Mouse (Mus musculus) limb, embryonic 14.5 days (tissue): ENCODE results near the gene Cbx7. TPM values are rescaled to one million over a fixed set of nuclear protein-coding genes. Genes with fewer than 3 reads are reported as not detected.
A peak's percentile ranks its signal among the peaks of the same experiment; 100 is the strongest.

ENCODE experiments used
- ATAC-seq: fragments of 200-750 bp; cut with Nextera tagmentation; 2 replicates; pipeline ENCODE4 v1.8.0; 2017; ENCODE audit warnings: low read depth, moderate number of reproducible peaks, moderate TSS enrichment; ENCODE audit not compliant: low FRiP score
- DNase-seq: peaks from one replicate; pipeline ENCODE4 v3.0.0-alpha.2; 2015; ENCODE audit warnings: low spot score
- H3K27ac ChIP-seq: fragments of 300-500 bp; sonication (generic); replicated peaks from 2 replicates; pipeline ENCODE4 v1.5.1; 2014; ENCODE audit warnings: low read depth, mild to moderate bottlenecking, low read length, moderate library complexity, mixed read lengths
- H3K27me3 ChIP-seq: fragments of 300-500 bp; sonication (generic); 2 replicates; pipeline ENCODE4 v1.6.1; 2014; ENCODE audit warnings: low read length, mixed read lengths; ENCODE audit not compliant: control insufficient read depth, insufficient read depth
- H3K36me3 ChIP-seq: fragments of 300-500 bp; sonication (generic); 2 replicates; pipeline ENCODE4 v1.6.1; 2014; ENCODE audit warnings: mild to moderate bottlenecking, low read length, moderate library complexity, mixed read lengths; ENCODE audit not compliant: control insufficient read depth, insufficient read depth
- H3K4me1 ChIP-seq: fragments of 300-500 bp; sonication (generic); 2 replicates; pipeline ENCODE4 v1.6.1; 2014; ENCODE audit warnings: antibody characterized with exemption, low read length, mixed read lengths; ENCODE audit not compliant: control insufficient read depth, insufficient read depth
- H3K4me2 ChIP-seq: fragments of 300-500 bp; sonication (generic); replicated peaks from 2 replicates; pipeline ENCODE4 v1.6.1; 2014; ENCODE audit warnings: low read depth, mild to moderate bottlenecking, low read length, moderate library complexity; ENCODE audit not compliant: severe bottlenecking
- H3K4me3 ChIP-seq: fragments of 300-500 bp; sonication (generic); replicated peaks from 2 replicates; pipeline ENCODE4 v1.5.1; 2014; ENCODE audit warnings: low read length
- H3K9ac ChIP-seq: fragments of 300-500 bp; sonication (generic); 2 replicates; pipeline ENCODE4 v1.6.1; 2014; ENCODE audit warnings: mild to moderate bottlenecking, low read depth, low read length, moderate library complexity; ENCODE audit not compliant: severe bottlenecking
- H3K9me3 ChIP-seq: fragments of 300-500 bp; sonication (generic); 2 replicates; pipeline ENCODE4 v1.6.1; 2016; ENCODE audit warnings: low read length; ENCODE audit not compliant: control insufficient read depth
- POLR2A ChIP-seq: fragments of 200-500 bp; IDR thresholded peaks from 2 replicates; pipeline ENCODE4 v1.8.0; 2012; ENCODE audit warnings: inconsistent platforms, mild to moderate bottlenecking, moderate library complexity, borderline replicate concordance; ENCODE audit not compliant: insufficient read depth, insufficient read length; ENCODE audit errors: extremely low read depth
- WGBS: fragments of 180-500 bp; shearing (Covaris S2); extraction: QIAGEN DNeasy Blood & Tissue Kit; methylation state at CpG from one replicate; pipeline ENCODE4 v1.1.7; 2014; 5-methylcytosine and 5-hydroxymethylcytosine counted together
- microRNA-seq: library from miRNA; unstranded; fragments of <30 nt; microRNA quantifications from one replicate; pipeline ENCODE4, GENCODE M21; 2016
- polyA plus RNA-seq, 2 experiments: library from polyadenylated mRNA; depleted of rRNA in 1 of 2; stranded (reverse) in 1 of 2; unstranded in 1 of 2; fragments of >200 nt; fragmentation: Nextera tagmentation in 1 of 2; extraction: Ambion mirVana in 1 of 2; gene quantifications; 2 replicates each; pipeline versions ENCODE4 v1.2.1 to v1.2.3; 2012 to 2014

Gene Cbx7
- polyA plus RNA-seq, 2 experiments, result 2.1 to 8.5 TPM

DNA sequence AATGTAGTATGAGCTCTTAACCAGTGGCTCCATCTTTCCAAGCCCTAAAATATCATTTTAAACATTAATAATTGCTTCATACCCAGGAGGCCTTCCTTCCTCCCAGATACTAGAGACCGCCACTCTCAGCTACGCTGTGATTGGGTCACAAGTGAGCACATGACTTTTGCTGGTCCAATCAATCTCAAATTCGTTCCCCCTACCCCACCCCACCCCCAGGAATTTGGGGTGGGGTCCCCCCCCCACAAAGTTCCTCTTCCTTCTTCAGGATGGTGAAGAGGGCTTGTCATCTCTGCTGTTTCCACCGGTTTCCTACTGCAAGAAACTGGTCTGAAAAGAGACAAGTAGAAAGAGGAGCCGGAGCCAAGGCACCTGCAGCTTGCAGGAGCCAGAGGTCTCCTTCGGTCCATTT lies 92.2 kb downstream of the Cbx7 start:
- no peaks in the 10 kb centered on the region; the same call in 1 of the 2 replicates for H3K27me3 ChIP-seq
- H3K9me3 ChIP-seq, result no peaks in the 10 kb centered on the region
- WGBS, result 64% methylated on average over 6 of the region's 6 CpGs
- no peaks in the 10 kb centered on the region for H3K36me3 ChIP-seq
- ATAC-seq, result no peak
- no peak for TF ChIP-seq POLR2A
- peak; percentile 30 for DNase-seq
- H3K9ac ChIP-seq, result no peak overlapping the region
- H3K27ac ChIP-seq, result peak overlapping the region; percentile 63; the same call in 1 of the 2 replicates
- peaks cover 9% of the 10 kb centered on the region for H3K4me1 ChIP-seq
- H3K4me2 ChIP-seq, result 0 out of 2 replicates have a peak overlapping the region, but pooled peaks have one; percentile 17
- no peak overlapping the region for H3K4me3 ChIP-seq

DNA sequence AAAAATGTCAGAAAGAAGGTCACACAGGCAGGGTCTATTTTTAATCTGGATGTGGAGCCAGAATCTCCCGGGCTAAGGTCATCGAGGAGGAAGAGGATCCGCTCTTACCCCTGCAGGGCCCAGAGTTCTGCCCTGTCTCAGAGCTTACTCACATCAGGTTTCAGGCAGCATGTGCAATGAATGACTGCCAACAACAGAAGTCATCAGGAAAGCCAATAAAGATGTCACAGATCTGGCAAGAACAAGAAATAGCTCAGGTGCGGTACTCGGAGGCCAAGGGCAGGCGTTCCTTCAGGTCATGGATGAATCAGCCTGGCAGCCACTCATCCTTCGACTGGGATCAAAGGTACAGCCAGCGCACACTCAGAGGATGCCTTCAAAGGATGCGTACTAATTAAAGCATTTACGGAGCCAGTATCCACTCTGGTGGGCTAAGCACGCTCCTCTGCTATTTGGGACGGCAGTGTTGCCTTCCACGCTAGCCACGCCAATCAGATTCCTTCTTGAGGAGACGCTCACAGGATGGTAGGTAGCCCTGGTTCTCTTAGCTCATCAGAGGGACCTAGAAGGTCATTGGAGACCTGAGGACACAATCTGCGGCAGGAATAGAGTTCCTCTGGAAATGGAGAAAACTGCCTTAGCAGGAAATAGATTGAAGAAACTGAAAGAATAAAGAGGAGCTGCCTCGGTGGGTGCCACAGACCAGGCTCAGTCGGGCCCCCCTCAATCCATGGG lies 95.5 kb downstream of the Cbx7 start:
- Histone ChIP-seq H3K27me3 (no peaks in the 10 kb centered on the region), H3K9ac (no peak overlapping the region), H3K27ac (no peak overlapping the region), H3K4me3 (no peak overlapping the region), H3K9me3 (no peaks in the 10 kb centered on the region), H3K4me2 (no peak overlapping the region), H3K36me3 (no peaks in the 10 kb centered on the region), H3K4me1 (peaks cover 9% of the 10 kb centered on the region)
- WGBS, result 79% methylated on average over 18 of the region's 18 CpGs
- ATAC-seq (no peak), DNase-seq (no peak)
- no peak for TF ChIP-seq POLR2A

DNA sequence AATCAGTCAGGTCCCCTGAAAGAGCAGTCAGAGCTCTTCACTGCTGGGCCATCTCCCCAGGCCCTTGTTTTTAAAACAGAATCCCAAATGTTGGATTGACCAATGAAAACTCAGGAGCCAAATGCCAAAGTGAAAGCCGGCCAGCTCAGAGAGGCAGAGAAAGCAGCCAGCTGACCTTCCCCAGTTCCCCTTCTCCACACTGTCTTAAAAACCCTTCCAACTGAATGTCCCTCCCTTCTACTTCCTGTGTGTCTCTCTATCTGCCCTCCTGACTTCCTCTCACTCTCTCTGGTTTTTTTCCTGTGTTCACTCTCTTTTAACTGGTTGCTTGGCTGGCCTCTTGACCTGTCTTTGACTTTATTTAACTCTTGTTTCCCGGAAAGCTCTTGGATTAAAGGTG lies 96.9 kb downstream of the Cbx7 start:
- H3K4me1 ChIP-seq, result peaks cover 3% of the 10 kb centered on the region
- no peak overlapping the region for H3K4me3 ChIP-seq
- H3K27me3 ChIP-seq, result no peaks in the 10 kb centered on the region
- no peaks in the 10 kb centered on the region for H3K36me3 ChIP-seq
- no peak overlapping the region for H3K9ac ChIP-seq
- DNase-seq, result no peak
- no peak for ATAC-seq
- no peak overlapping the region for H3K4me2 ChIP-seq
- H3K9me3 ChIP-seq, result no peaks in the 10 kb centered on the region
- 60% methylated on average over 2 of the region's 2 CpGs for WGBS
- H3K27ac ChIP-seq, result no peak overlapping the region
- no peak for TF ChIP-seq POLR2A

DNA sequence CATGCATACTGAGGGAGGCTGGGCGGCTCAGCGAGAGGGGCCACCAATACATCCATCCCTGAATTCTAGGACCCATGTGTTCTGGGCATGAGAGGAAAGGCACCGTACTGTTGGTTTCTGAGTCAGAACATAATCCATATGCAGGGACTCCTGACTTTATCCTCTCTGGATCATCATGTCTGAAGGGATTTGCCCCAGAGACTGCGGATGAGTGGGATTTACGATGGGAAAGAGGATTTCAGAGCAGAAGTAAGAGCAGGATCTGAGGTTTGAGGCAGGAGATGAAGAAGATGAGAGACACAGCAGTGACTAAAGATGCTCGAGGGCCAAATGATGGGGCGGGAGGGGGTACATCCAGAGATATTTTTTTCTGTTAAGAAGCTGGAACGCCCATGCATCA lies 97.4 kb downstream of the Cbx7 start:
- no peaks in the 10 kb centered on the region for H3K9me3 ChIP-seq
- no peak for DNase-seq
- no peaks in the 10 kb centered on the region for H3K27me3 ChIP-seq
- H3K9ac ChIP-seq, result no peak overlapping the region
- 87% methylated on average over 8 of the region's 8 CpGs for WGBS
- no peak for TF ChIP-seq POLR2A
- no peak overlapping the region for H3K4me2 ChIP-seq
- no peaks in the 10 kb centered on the region for H3K4me1 ChIP-seq
- no peaks in the 10 kb centered on the region for H3K36me3 ChIP-seq
- H3K4me3 ChIP-seq, result no peak overlapping the region
- no peak overlapping the region for H3K27ac ChIP-seq
- ATAC-seq, result no peak

DNA sequence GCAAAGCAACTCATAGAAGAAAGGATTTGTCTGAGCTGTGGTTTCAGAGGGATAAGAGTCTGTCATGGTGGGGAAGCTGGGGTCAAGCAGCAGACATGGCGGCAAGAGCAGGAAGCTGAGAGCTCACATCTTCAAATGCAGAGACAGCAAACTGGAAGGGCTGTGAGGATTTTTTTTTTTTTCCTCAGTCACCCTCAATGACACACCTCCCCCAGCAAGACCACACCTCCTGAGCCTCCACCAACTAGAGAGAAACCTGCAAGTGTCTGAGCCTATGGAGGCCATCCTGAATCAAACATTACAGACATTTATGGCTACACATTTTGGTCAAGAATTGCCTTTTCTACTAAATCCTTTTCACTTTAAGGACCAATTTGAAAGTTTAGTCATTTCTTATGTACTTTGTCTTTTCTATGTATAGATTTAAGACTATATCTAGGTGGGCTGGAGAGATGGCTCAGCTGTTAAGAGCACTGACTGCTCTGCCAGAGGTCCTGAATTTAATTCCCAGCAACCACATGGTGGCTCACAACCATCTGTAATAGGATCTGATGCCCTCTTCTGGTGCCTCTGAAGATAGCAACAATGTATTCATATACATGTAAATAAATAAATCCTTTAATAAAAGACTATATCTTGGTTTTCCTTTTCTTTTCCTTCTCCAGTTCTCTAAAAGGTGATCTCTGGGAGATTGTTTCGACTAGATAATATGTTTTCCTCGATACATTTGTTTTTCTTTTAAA lies 103.5 kb downstream of the Cbx7 start:
- no peak for TF ChIP-seq POLR2A

More for the DNA sequence above, 103.5 kb downstream of the Cbx7 start:
- WGBS, result 87% methylated on average over 3 of the region's 3 CpGs
- no peaks in the 10 kb centered on the region for H3K4me1 ChIP-seq
- DNase-seq (no peak), ATAC-seq (no peak)
- no peaks in the 10 kb centered on the region for H3K27me3 ChIP-seq
- no peaks in the 10 kb centered on the region for H3K36me3 ChIP-seq
- H3K4me3 ChIP-seq, result no peak overlapping the region
- H3K9me3 ChIP-seq, result no peaks in the 10 kb centered on the region
- no peak overlapping the region for H3K9ac ChIP-seq
- no peak overlapping the region for H3K4me2 ChIP-seq
- H3K27ac ChIP-seq, result no peak overlapping the region

Small RNAs within 50 kb of the gene (microRNA-seq; reads per million reads assigned to microRNA genes)
- 1.4 reads per million for gene Mir7213

Other genes starting within 250 kb of the Cbx7 start
- gene Sun2, start 228.6 kb downstream of the Cbx7 start, polyA plus RNA-seq (2012; rRNA removed), result 37.9 and 46.8 TPM in 2 replicates
- gene Sun2, start 228.6 kb downstream of the Cbx7 start, polyA plus RNA-seq (2014; fragmentation: Nextera tagmentation; extraction: Ambion mirVana), result 6.9 and 8.0 TPM in 2 replicates
- 70.2 and 88.9 TPM in 2 replicates for gene Dnal4, start 193.3 kb downstream of the Cbx7 start, polyA plus RNA-seq (2012; rRNA removed)
- gene Dnal4, start 193.3 kb downstream of the Cbx7 start, polyA plus RNA-seq (2014; fragmentation: Nextera tagmentation; extraction: Ambion mirVana), result 60.9 and 68.2 TPM in 2 replicates
- 9.3 and 11.3 TPM in 2 replicates for gene Nptxr, start 166.4 kb downstream of the Cbx7 start, polyA plus RNA-seq (2012; rRNA removed)
- 2.6 and 4.7 TPM in 2 replicates for gene Nptxr, start 166.4 kb downstream of the Cbx7 start, polyA plus RNA-seq (2014; fragmentation: Nextera tagmentation; extraction: Ambion mirVana)
- gene Npcd, start 136.9 kb downstream of the Cbx7 start, polyA plus RNA-seq (2012; rRNA removed), result 1.7 TPM in 1 of 2 replicates, not detected in the other
- 0.50 and 0.99 TPM in 2 replicates for gene Npcd, start 136.9 kb downstream of the Cbx7 start, polyA plus RNA-seq (2014; fragmentation: Nextera tagmentation; extraction: Ambion mirVana)
- gene Cbx6, start 136.4 kb downstream of the Cbx7 start, polyA plus RNA-seq (2012; rRNA removed), result 83.4 and 95.0 TPM in 2 replicates
- 49.1 and 49.9 TPM in 2 replicates for gene Cbx6, start 136.4 kb downstream of the Cbx7 start, polyA plus RNA-seq (2014; fragmentation: Nextera tagmentation; extraction: Ambion mirVana)
- gene Apobec3, start 79.5 kb downstream of the Cbx7 start, polyA plus RNA-seq (2012; rRNA removed), result 16.0 and 18.0 TPM in 2 replicates
- gene Apobec3, start 79.5 kb downstream of the Cbx7 start, polyA plus RNA-seq (2014; fragmentation: Nextera tagmentation; extraction: Ambion mirVana), result 12.0 and 13.2 TPM in 2 replicates
- 15.4 and 19.9 TPM in 2 replicates for gene Pdgfb, start 43.9 kb upstream of the Cbx7 start, polyA plus RNA-seq (2012; rRNA removed)
- 4.2 and 5.0 TPM in 2 replicates for gene Pdgfb, start 43.9 kb upstream of the Cbx7 start, polyA plus RNA-seq (2014; fragmentation: Nextera tagmentation; extraction: Ambion mirVana)
- gene Syngr1, start 120.2 kb upstream of the Cbx7 start, polyA plus RNA-seq (2012; rRNA removed), result 10.8 and 11.0 TPM in 2 replicates
- 8.3 and 11.5 TPM in 2 replicates for gene Syngr1, start 120.2 kb upstream of the Cbx7 start, polyA plus RNA-seq (2014; fragmentation: Nextera tagmentation; extraction: Ambion mirVana)
- gene Rpl3, start 120.7 kb upstream of the Cbx7 start, polyA plus RNA-seq (2012; rRNA removed), result 1,074 and 1,569 TPM in 2 replicates
- 1,384 and 1,387 TPM in 2 replicates for gene Rpl3, start 120.7 kb upstream of the Cbx7 start, polyA plus RNA-seq (2014; fragmentation: Nextera tagmentation; extraction: Ambion mirVana)
- 43.1 and 56.5 TPM in 2 replicates for gene Tab1, start 162.0 kb upstream of the Cbx7 start, polyA plus RNA-seq (2012; rRNA removed)
- gene Tab1, start 162.0 kb upstream of the Cbx7 start, polyA plus RNA-seq (2014; fragmentation: Nextera tagmentation; extraction: Ambion mirVana), result 34.6 and 39.4 TPM in 2 replicates
- gene Mgat3, start 202.6 kb upstream of the Cbx7 start, polyA plus RNA-seq (2012; rRNA removed), result 18.1 and 23.9 TPM in 2 replicates
- gene Mgat3, start 202.6 kb upstream of the Cbx7 start, polyA plus RNA-seq (2014; fragmentation: Nextera tagmentation; extraction: Ambion mirVana), result 6.7 and 8.0 TPM in 2 replicates